Comparison of ENCODE assay signal across 9 mouse cellular contexts in the genomic region with DNA sequence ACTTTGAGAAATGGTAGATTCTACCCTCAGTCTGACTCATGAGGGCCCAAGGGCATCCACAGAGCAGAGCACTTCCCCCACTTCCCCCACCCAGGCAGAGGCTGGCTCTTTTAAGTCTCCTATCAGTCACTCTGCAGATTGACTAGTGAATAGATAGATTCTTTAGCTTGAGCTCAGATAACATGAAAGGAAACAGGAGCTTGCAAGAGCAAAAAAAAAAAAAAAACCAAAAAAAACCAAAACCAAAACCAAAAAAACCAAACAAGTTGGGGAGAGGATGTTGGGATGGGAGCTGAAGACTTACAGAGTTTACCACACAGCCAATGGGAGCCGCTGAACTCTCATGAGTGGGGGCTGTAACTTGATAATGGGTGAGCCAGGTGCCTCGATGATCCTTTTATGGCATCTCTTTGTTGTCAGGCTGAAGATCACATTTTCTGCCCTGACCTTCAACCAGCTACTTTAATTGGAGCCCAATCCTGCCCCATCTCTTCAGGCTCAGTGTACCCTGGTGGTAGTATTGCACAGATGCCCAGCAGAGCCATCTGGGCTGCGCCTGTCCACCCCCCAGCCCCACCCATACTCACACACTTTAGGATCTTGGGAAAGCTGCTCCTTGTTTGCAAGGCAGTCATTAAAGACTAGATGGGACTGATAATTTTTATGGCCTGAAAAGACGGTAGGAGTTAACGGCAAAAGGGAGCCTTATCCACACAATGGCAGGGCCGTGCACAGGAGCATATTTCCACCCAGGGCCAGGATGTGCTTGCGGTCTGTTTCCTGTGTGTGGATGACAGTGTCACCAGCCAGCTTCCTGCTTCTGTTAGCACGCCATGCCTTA. TPM values are rescaled to one million over a fixed set of nuclear protein-coding genes. Genes with fewer than 3 reads are reported as not detected.
DNase-seq lines count a peak whose midpoint lies in the region; ATAC-seq lines count a peak whose summit lies in the region.
"Had no signal": no experiment of that assay in that cellular context is flagged by ENCODE, and none has a peak within 500 bp of the region (broad histone marks: within the 10 kb centered on the region; RNA-seq: fewer than 3 reads in every experiment).

No protein-coding gene starts in this region.

- no peak for ATAC-seq in forebrain, embryonic 14.5 days

- H3K27me3 ChIP-seq in heart, embryonic 10.5 days (ENCODE audit: insufficient read depth, poor library complexity, severe bottlenecking) = no peaks in the 10 kb centered on the region
- no peaks in the 10 kb centered on the region for H3K27me3 ChIP-seq in forebrain, embryonic 14.5 days (replicated peaks; ENCODE audit: control insufficient read depth, insufficient read depth, low read length)
- H3K27me3 ChIP-seq: neural tube, embryonic 12.5 days had no signal

- H3K27ac ChIP-seq in heart, embryonic 10.5 days = peak overlapping the region; percentile 57; the same call in 1 of the 2 replicates
- H3K27ac ChIP-seq in forebrain, embryonic 14.5 days (ENCODE audit: low read depth, low read length) = no peak overlapping the region
- H3K27ac ChIP-seq: neural tube, embryonic 12.5 days had no signal

- no peaks in the 10 kb centered on the region for H3K36me3 ChIP-seq in heart, embryonic 10.5 days
- H3K36me3 ChIP-seq in forebrain, embryonic 14.5 days (ENCODE audit: control insufficient read depth, insufficient read depth, low read length) = no peaks in the 10 kb centered on the region
- H3K36me3 ChIP-seq: neural tube, embryonic 12.5 days had no signal

- H3K4me3 ChIP-seq in heart, embryonic 10.5 days = no peak overlapping the region
- H3K4me3 ChIP-seq in forebrain, embryonic 14.5 days (ENCODE audit: low read depth, low read length) = no peak overlapping the region
- H3K4me3 ChIP-seq: neural tube, embryonic 12.5 days had no signal

- DNase-seq in adrenal gland, adult 2 months = peak; percentile 79
- no peak for DNase-seq in heart, embryonic 10.5 days (ENCODE audit: low spot score)
- DNase-seq in kidney, postnatal 10 days = peak; percentile 32
- peak; percentile 77 for DNase-seq in naive thymus-derived CD4-positive, alpha-beta T cell, adult 2 months (ENCODE audit: low read depth)
- DNase-seq in forebrain, embryonic 14.5 days (ENCODE audit: low spot score) = no peak
- no peak for DNase-seq in frontal cortex, adult 2 months (ENCODE audit: extremely low spot score in 1 of 2, low spot score in 1 of 2)
- no peak for DNase-seq in cerebellum, postnatal 4 days (ENCODE audit: low spot score in 2 of 2)

- peaks cover 17% of the 10 kb centered on the region; the same call in 1 of the 2 replicates for H3K4me1 ChIP-seq in heart, embryonic 10.5 days
- H3K4me1 ChIP-seq in forebrain, embryonic 14.5 days (ENCODE audit: control insufficient read depth, insufficient read depth, low read length) = no peaks in the 10 kb centered on the region
- H3K4me1 ChIP-seq: neural tube, embryonic 12.5 days had no signal

- H3K9me3 ChIP-seq in heart, embryonic 10.5 days = no peaks in the 10 kb centered on the region
- H3K9me3 ChIP-seq in forebrain, embryonic 14.5 days (replicated peaks; ENCODE audit: control insufficient read depth, low read length) = no peaks in the 10 kb centered on the region
- H3K9me3 ChIP-seq: neural tube, embryonic 12.5 days had no signal

- no peak overlapping the region for H3K9ac ChIP-seq in forebrain, embryonic 14.5 days (ENCODE audit: low read length)
- H3K9ac ChIP-seq: neural tube, embryonic 12.5 days had no signal

- no peak overlapping the region for H3K4me2 ChIP-seq in forebrain, embryonic 14.5 days (ENCODE audit: low read length)
- H3K4me2 ChIP-seq: neural tube, embryonic 12.5 days had no signal

- WGBS in heart, embryonic 10.5 days = 43% methylated on average over 8 of the region's 8 CpGs
- 90% methylated on average over 8 of the region's 8 CpGs for WGBS in forebrain, embryonic 14.5 days

RNA-seq across cellular contexts. Expression of a gene that starts 38.0 kb away (rescaled TPM):
- total RNA-seq in adrenal gland, adult 2 months (2021) = under 1 TPM in 1 of 2 experiments, not detected in 1; 0.28 TPM
- not detected in 2 replicates for polyA plus RNA-seq in adrenal gland, adult 2 months (2012; rRNA removed)
- polyA plus RNA-seq in heart, embryonic 10.5 days (2016; fragmentation: Nextera tagmentation; extraction: Ambion mirVana) = 0.16 and 0.49 TPM in 2 replicates
- polyA plus RNA-seq in forebrain, embryonic 14.5 days (2014; fragmentation: Nextera tagmentation; extraction: Ambion mirVana) = 0.50 and 0.68 TPM in 2 replicates
- polyA plus RNA-seq in frontal cortex, adult 2 months (2012; rRNA removed) = 2.3 and 2.9 TPM in 2 replicates
- polyA plus RNA-seq: embryonic facial prominence, embryonic 11.5 days; neural tube, embryonic 12.5 days had no signal

Comparison
In these comparisons a context has a peak if more than half of its experiments do, and no peak if none do; other contexts are left out.
1. DNase-seq: peak in adrenal gland, adult 2 months (single experiment), kidney, postnatal 10 days (single experiment) and naive thymus-derived CD4-positive, alpha-beta T cell, adult 2 months (single experiment); none in heart, embryonic 10.5 days (single experiment), forebrain, embryonic 14.5 days (single experiment), frontal cortex, adult 2 months (0 of 2) and cerebellum, postnatal 4 days (0 of 2).